ENCODE assay signal across 27 mouse cellular contexts in genomic region chr9:97629180-97629579, GRCm38 (mm10).
A peak's percentile ranks its signal among the peaks of the same experiment; 100 is the strongest.
DNase-seq lines count a peak whose midpoint lies in the region; ATAC-seq and TF ChIP-seq lines count a peak whose summit lies in the region.
"Had no signal": no experiment of that assay in that cellular context is flagged by ENCODE, and none has a peak within 500 bp of the region (broad histone marks: within the 10 kb centered on the region; RNA-seq: fewer than 3 reads in every experiment).

No protein-coding gene starts in this region.

- intact Hi-C loops in gastrocnemius, adult 2 months (cut with DNase I): no loop called here

- H3K27ac ChIP-seq in hindbrain, embryonic 10.5 days: no peak overlapping the region
- no peak overlapping the region for H3K27ac ChIP-seq in hindbrain, postnatal 0 days
- H3K27ac ChIP-seq in lung, embryonic 16.5 days (ENCODE audit: low read length): peak overlapping the region; percentile 31; the same call in 1 of the 2 replicates
- H3K27ac ChIP-seq in gastrocnemius, adult 2 months: no peak overlapping the region
- H3K27ac ChIP-seq: hindbrain, embryonic 15.5 days; limb, embryonic 10.5 days; limb, embryonic 15.5 days; liver, embryonic 14.5 days had no signal

- H3K4me1 ChIP-seq in hindbrain, embryonic 10.5 days (replicated peaks): peaks cover 7% of the 10 kb centered on the region
- H3K4me1 ChIP-seq in hindbrain, postnatal 0 days (ENCODE audit: insufficient read depth, low read length): no peaks in the 10 kb centered on the region; the same call in 1 of the 2 replicates
- H3K4me1 ChIP-seq in lung, embryonic 16.5 days (replicated peaks; ENCODE audit: control insufficient read depth, insufficient read depth, low read length): peaks cover 10% of the 10 kb centered on the region; the same call in 1 of the 2 replicates
- H3K4me1 ChIP-seq: limb, embryonic 10.5 days; limb, embryonic 15.5 days had no signal

- H3K9ac ChIP-seq in hindbrain, postnatal 0 days (replicated peaks; ENCODE audit: low read length): no peak overlapping the region
- no peak overlapping the region for H3K9ac ChIP-seq in lung, embryonic 16.5 days (ENCODE audit: low read length)
- H3K9ac ChIP-seq: hindbrain, embryonic 15.5 days; limb, embryonic 15.5 days; liver, embryonic 14.5 days; neural tube, embryonic 13.5 days had no signal

- no peak for TF ChIP-seq CTCF in hindbrain, postnatal 0 days (IDR thresholded peaks at IDR 0.05; ENCODE audit: low read depth)
- no peak for TF ChIP-seq CTCF in gastrocnemius, adult 2 months (IDR thresholded peaks at IDR 0.05)

- peak; percentile 22 for DNase-seq in hindbrain, embryonic 10.5 days (ENCODE audit: low spot score)
- DNase-seq in hindbrain, postnatal 0 days (ENCODE audit: low spot score): no peak
- no peak for DNase-seq in lung, adult 18-20 months
- DNase-seq in embryo, embryonic 10.5 days (ENCODE audit: low spot score): peak; percentile 20
- peak; percentile 37 for DNase-seq in retina, postnatal 7 days (ENCODE audit: low read depth, low spot score)
- DNase-seq in gastrocnemius, adult 2 months: no peak
- DNase-seq: adrenal gland, adult 8-10 months; cerebellum, adult 2 months; cerebellum, postnatal 14 days; gastrocnemius, postnatal 36 days; heart, postnatal 36 days; kidney, adult 18-20 months; kidney, postnatal 36 days; layer of hippocampus, postnatal 36 days; right cerebral cortex, postnatal 25 days; spleen, adult 18-20 months; thymus, postnatal 14 days had no signal

- H3K4me2 ChIP-seq in hindbrain, postnatal 0 days (ENCODE audit: low read depth, low read length): no peak overlapping the region
- H3K4me2 ChIP-seq in lung, embryonic 16.5 days (ENCODE audit: low read depth, low read length): no peak overlapping the region
- H3K4me2 ChIP-seq: heart, embryonic 11.5 days; hindbrain, embryonic 15.5 days; limb, embryonic 15.5 days; midbrain, embryonic 11.5 days; neural tube, embryonic 13.5 days had no signal

- no peaks in the 10 kb centered on the region for H3K36me3 ChIP-seq in hindbrain, embryonic 10.5 days
- no peaks in the 10 kb centered on the region for H3K36me3 ChIP-seq in hindbrain, postnatal 0 days (ENCODE audit: insufficient read depth, low read length)
- no peaks in the 10 kb centered on the region for H3K36me3 ChIP-seq in lung, embryonic 16.5 days (ENCODE audit: control insufficient read depth, insufficient read depth, low read length)
- H3K36me3 ChIP-seq: G1E; hindbrain, embryonic 15.5 days; limb, embryonic 10.5 days; limb, embryonic 15.5 days; neural tube, embryonic 13.5 days had no signal

- H3K4me3 ChIP-seq in hindbrain, embryonic 10.5 days: no peak overlapping the region
- H3K4me3 ChIP-seq in hindbrain, postnatal 0 days (ENCODE audit: low read length): no peak overlapping the region
- no peak overlapping the region for H3K4me3 ChIP-seq in lung, embryonic 16.5 days (ENCODE audit: low read length)
- no peak overlapping the region for H3K4me3 ChIP-seq in gastrocnemius, adult 2 months
- H3K4me3 ChIP-seq: hindbrain, embryonic 15.5 days; limb, embryonic 10.5 days; limb, embryonic 15.5 days; neural tube, embryonic 13.5 days had no signal

- 49% methylated on average over 3 of the region's 3 CpGs for WGBS in hindbrain, embryonic 10.5 days
- 46% methylated on average over 3 of the region's 3 CpGs for WGBS in hindbrain, postnatal 0 days
- 28% methylated on average over 3 of the region's 3 CpGs for WGBS in lung, embryonic 16.5 days

- no peaks in the 10 kb centered on the region for H3K27me3 ChIP-seq in hindbrain, embryonic 10.5 days (ENCODE audit: insufficient read depth, poor library complexity, severe bottlenecking)
- H3K27me3 ChIP-seq in hindbrain, postnatal 0 days (ENCODE audit: insufficient read depth, low read length): no peaks in the 10 kb centered on the region
- no peaks in the 10 kb centered on the region for H3K27me3 ChIP-seq in lung, embryonic 16.5 days (ENCODE audit: control insufficient read depth, insufficient read depth, low read depth, low read length)
- H3K27me3 ChIP-seq: hindbrain, embryonic 15.5 days; limb, embryonic 15.5 days; neural tube, embryonic 13.5 days had no signal

- no peaks in the 10 kb centered on the region for H3K9me3 ChIP-seq in hindbrain, embryonic 10.5 days
- H3K9me3 ChIP-seq in hindbrain, postnatal 0 days (ENCODE audit: low read length): no peaks in the 10 kb centered on the region
- no peaks in the 10 kb centered on the region for H3K9me3 ChIP-seq in lung, embryonic 16.5 days (ENCODE audit: control insufficient read depth, low read length)
- H3K9me3 ChIP-seq: hindbrain, embryonic 15.5 days; limb, embryonic 10.5 days; limb, embryonic 15.5 days; neural tube, embryonic 13.5 days had no signal

- no peak for ATAC-seq in hindbrain, postnatal 0 days
- peak; percentile 75 for ATAC-seq in lung, embryonic 16.5 days (ENCODE audit: low read depth)
- ATAC-seq: forebrain, embryonic 14.5 days had no signal

Comparison
In these comparisons a context has a peak if more than half of its experiments do, and no peak if none do; other contexts are left out.
1. DNase-seq: peak in hindbrain, embryonic 10.5 days (single experiment), embryo, embryonic 10.5 days (single experiment) and retina, postnatal 7 days (single experiment); none in hindbrain, postnatal 0 days (single experiment), lung, adult 18-20 months (0 of 2) and gastrocnemius, adult 2 months (single experiment).